Mouse (Mus musculus) left cerebral cortex, postnatal 14 days (tissue): ENCODE results near the gene Arhgef39. TPM values are rescaled to one million over a fixed set of nuclear protein-coding genes. Genes with fewer than 3 reads are reported as not detected.

Experiments
- DNase-seq, 2 experiments: peaks; one replicate each; pipeline ENCODE4 v3.0.0; 2021 to 2022; ENCODE audit warnings: low spot score in 2 of 2, mixed read lengths in 1 of 2
- intact Hi-C: fragments of 180-260 bp; cut with DNase I; formaldehyde crosslinking; loops from one replicate; pipeline ENCODE4 v1.15.1; 2025
- total RNA-seq, 2 experiments: library from RNA; stranded (reverse); gene quantifications; 2 replicates each; pipeline ENCODE4 v1.2.3; 2021

Arhgef39 gene
- total RNA-seq, 2 experiments from 2014 or later, result 1.4 to 2.1 TPM

DNA sequence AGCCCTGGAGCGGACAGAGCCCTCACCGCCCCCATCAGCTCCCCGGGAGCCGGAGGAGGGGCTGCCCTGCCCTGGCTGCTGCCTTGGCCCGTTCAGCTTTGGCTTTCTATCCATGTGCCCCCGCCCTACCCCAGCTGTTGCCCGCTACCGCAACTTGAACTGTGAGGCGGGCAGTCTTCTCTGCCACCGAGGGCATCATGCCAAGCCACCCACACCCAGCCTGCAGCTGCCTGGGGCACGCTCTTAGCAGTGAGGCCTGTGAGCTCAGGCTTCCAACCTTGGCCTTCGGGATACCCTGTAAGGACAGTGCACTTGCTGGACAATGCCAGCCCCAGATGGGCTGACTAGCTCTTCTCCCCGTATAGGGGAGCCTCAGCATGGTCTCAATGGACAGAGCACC is 52.2 kb downstream of the Arhgef39 start:
- intact Hi-C loops, result no loop called here
- DNase-seq, result no peak

Other genes with a start within 250 kb of the Arhgef39 start
- gene Atp8b5, start 232.5 kb downstream of the Arhgef39 start, total RNA-seq, result under 1 TPM; 0.22 to 0.53 TPM
- 100 to 1,000 TPM; 128 to 142 TPM for gene Rusc2, start 117.7 kb downstream of the Arhgef39 start, total RNA-seq
- gene Fam166b, start 70.6 kb downstream of the Arhgef39 start, total RNA-seq, result under 1 TPM; 0.33 to 0.74 TPM
- gene Tesk1, start 57.8 kb downstream of the Arhgef39 start, total RNA-seq, result 10 to 100 TPM; 63.7 to 69.4 TPM
- under 1 TPM in 1 of 2 experiments, not detected in 1; 0.36 TPM for gene Cd72, start 45.1 kb downstream of the Arhgef39 start, total RNA-seq
- not detected for gene Sit1, start 16.0 kb downstream of the Arhgef39 start, total RNA-seq
- gene Ccdc107, start 6.8 kb downstream of the Arhgef39 start, total RNA-seq, result 10 to 100 TPM; 23.0 to 29.0 TPM
- gene Car9, start 7.3 kb upstream of the Arhgef39 start, total RNA-seq, result under 1 TPM; 0.27 to 0.44 TPM
- gene Tpm2, start 24.1 kb upstream of the Arhgef39 start, total RNA-seq, result 1 to 10 TPM; 6.0 to 7.6 TPM
- 10 to 100 TPM; 68.9 to 69.2 TPM for gene Creb3, start 62.6 kb upstream of the Arhgef39 start, total RNA-seq
- gene Tln1, start 63.0 kb upstream of the Arhgef39 start, total RNA-seq, result 10 to 100 TPM; 53.6 to 60.4 TPM
- 10 to 100 TPM; 47.7 to 56.3 TPM for gene Rgp1, start 79.0 kb upstream of the Arhgef39 start, total RNA-seq
- gene Gba2, start 79.2 kb upstream of the Arhgef39 start, total RNA-seq, result 10 to 100 TPM; 67.8 to 71.5 TPM
- gene Msmp, start 84.8 kb upstream of the Arhgef39 start, total RNA-seq, result not detected
- 10 to 100 TPM; 38.5 to 43.3 TPM for gene Npr2, start 132.2 kb upstream of the Arhgef39 start, total RNA-seq
- under 1 TPM; 0.68 to 0.75 TPM for gene Spag8, start 153.9 kb upstream of the Arhgef39 start, total RNA-seq
- 10 to 100 TPM; 32.7 to 36.7 TPM for gene Hint2, start 156.8 kb upstream of the Arhgef39 start, total RNA-seq
- gene Tmem8b, start 169.3 kb upstream of the Arhgef39 start, total RNA-seq, result 10 to 100 TPM; 66.6 to 75.5 TPM
- 1 to 10 TPM; 1.3 to 1.8 TPM for gene Fam221b, start 169.4 kb upstream of the Arhgef39 start, total RNA-seq
- not detected for gene Olfr70, start 201.1 kb upstream of the Arhgef39 start, total RNA-seq
- gene Olfr71, start 210.6 kb upstream of the Arhgef39 start, total RNA-seq, result not detected
- gene Hrct1, start 227.5 kb upstream of the Arhgef39 start, total RNA-seq, result under 1 TPM; 0.64 to 0.68 TPM
- under 1 TPM; 0.48 to 0.53 TPM for gene Spaar, start 230.3 kb upstream of the Arhgef39 start, total RNA-seq